Mouse (Mus musculus): Measurements from ENCODE around the gene Atf6b. TPM values are rescaled to one million over a fixed set of nuclear protein-coding genes. Genes with fewer than 3 reads are reported as not detected.
A peak's percentile ranks its signal among the peaks of the same experiment; 100 is the strongest.

The Atf6b gene
- total and polyA plus RNA-seq, 3 experiments, result 18.9 to 59.6 (median 34.3) TPM

GRCm38 (mm10) chr17:34601796-34602195 lies 45.1 kb upstream of the Atf6b start:
- TF ChIP-seq POLR2AphosphoS2 (IDR thresholded peaks at IDR 0.05; ENCODE audit: low read depth, low read length) (no peak), SMC3 (IDR thresholded peaks at IDR 0.05; ENCODE audit: low read depth, low read length) (no peak), USF1 (IDR thresholded peaks at IDR 0.05; ENCODE audit: low read depth, low read length) (no peak), E2F4 (IDR thresholded peaks at IDR 0.05; ENCODE audit: insufficient replicate concordance, low read depth, low read length) (no peak), RCOR1 (conservative IDR thresholded peaks at IDR 0.05; ENCODE audit: low read depth, low read length) (no peak), CHD1 (IDR thresholded peaks at IDR 0.05; ENCODE audit: low read depth, low read length) (no peak), ZKSCAN1 (IDR thresholded peaks at IDR 0.05; ENCODE audit: borderline replicate concordance, low read depth, low read length) (no peak), CTCF (conservative IDR thresholded peaks at IDR 0.05 in 1 of 2, IDR thresholded peaks at IDR 0.05 in 1 of 2; ENCODE audit: low read depth in 2 of 2, low read length in 2 of 2) (no peak), JUN (IDR thresholded peaks at IDR 0.05; ENCODE audit: insufficient read depth, low read depth, low read length) (no peak), MAX (IDR thresholded peaks at IDR 0.05; ENCODE audit: low read length) (no peak), ZNF384 (IDR thresholded peaks at IDR 0.05; ENCODE audit: low read depth, low read length) (no peak), JUND (conservative IDR thresholded peaks at IDR 0.05; ENCODE audit: low read depth, low read length) (no peak), GABPA (IDR thresholded peaks at IDR 0.05; ENCODE audit: insufficient replicate concordance, low read depth, low read length) (no peak), UBTF (IDR thresholded peaks at IDR 0.05; ENCODE audit: low read depth, low read length) (no peak), MAFK (IDR thresholded peaks at IDR 0.05; ENCODE audit: insufficient replicate concordance, low read length) (no peak), BHLHE40 (IDR thresholded peaks at IDR 0.05; ENCODE audit: low read depth, low read length) (no peak), USF2 (conservative IDR thresholded peaks at IDR 0.05; ENCODE audit: low read depth, low read length) (no peak)
- in situ Hi-C loops (cut with MboI; ENCODE audit: low pct_ligation_motif_present, low pct_unique_long_range_greater_than_20kb, low sequenced_read_pairs), result no loop called here
- peaks cover 15 to 33% of the 10 kb centered on the region in 2 experiments for H3K36me3 ChIP-seq (replicated peaks in 1 of 2; ENCODE audit: control insufficient read depth in 1 of 2, insufficient read depth in 1 of 2, low read length in 1 of 2)
- H3K4me3 ChIP-seq (replicated peaks in 1 of 3; ENCODE audit: low read depth in 2 of 3, low read length in 2 of 3, poor library complexity in 1 of 3), result no peak overlapping the region
- no peaks in the 10 kb centered on the region for H3K9me3 ChIP-seq (replicated peaks; ENCODE audit: low read length)
- H3K4me2 ChIP-seq (ENCODE audit: insufficient read depth, low read depth, poor library complexity, severe bottlenecking), result no peak overlapping the region
- DNase-seq (ENCODE audit: extremely low read depth), result no peak
- peaks cover 5 to 23% of the 10 kb centered on the region in 2 experiments for H3K4me1 ChIP-seq (ENCODE audit: control insufficient read depth in 1 of 2, insufficient read depth in 2 of 2)
- no peak overlapping the region for H3K9ac ChIP-seq (ENCODE audit: insufficient read depth, low read depth)
- dilution Hi-C loops (cut with MboI; ENCODE audit: extremely low pct_ligation_motif_present, extremely low pct_unique_long_range_greater_than_20kb, low sequenced_read_pairs), result no loop called here
- no peak overlapping the region for H3K27ac ChIP-seq (ENCODE audit: insufficient read depth, low read depth)
- H3K27me3 ChIP-seq (replicated peaks), result no peaks in the 10 kb centered on the region
- peaks cover 10% of the 10 kb centered on the region for H3K79me2 ChIP-seq (replicated peaks; ENCODE audit: control insufficient read depth, extremely low read depth, insufficient read depth, poor library complexity, severe bottlenecking)

DNA sequence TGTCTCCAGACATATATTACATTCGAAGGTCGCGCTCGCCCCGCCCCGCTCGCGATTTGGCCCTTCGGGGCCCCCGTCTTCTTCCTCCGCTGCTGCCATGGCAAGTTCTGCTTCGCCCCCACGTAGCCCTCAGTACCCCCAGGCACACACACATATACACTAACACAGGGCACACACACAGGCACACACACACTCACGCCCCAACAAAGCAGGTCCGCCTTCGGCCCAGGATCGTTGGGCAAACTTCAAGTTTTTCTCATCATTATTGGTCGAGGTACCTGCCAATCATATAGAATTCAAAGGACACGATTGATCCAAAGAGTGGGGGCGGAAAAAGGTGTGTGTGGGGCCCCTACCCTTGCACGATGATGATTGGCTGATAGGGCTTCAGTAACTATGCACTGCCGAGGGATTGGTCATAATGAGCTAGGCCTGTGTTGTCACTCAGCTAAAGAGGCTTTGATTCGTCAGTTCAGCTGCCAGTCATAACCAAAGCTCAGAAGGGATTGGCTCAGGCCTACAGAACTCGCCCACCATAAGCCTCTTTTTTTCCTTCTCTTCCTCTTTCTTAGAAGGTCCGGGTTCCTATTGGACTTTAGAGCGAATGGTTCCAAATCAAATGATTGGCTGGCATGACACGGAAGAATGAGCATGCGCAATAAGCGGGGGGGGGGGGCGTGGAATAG lies 43.4 kb upstream of the Atf6b start, which contains the start of gene Rnf5:
TSS of gene Rnf5 (minus strand) at position 316 of the 686 bp plus-strand sequence.
- Histone ChIP-seq H3K4me1 (ENCODE audit: control insufficient read depth in 1 of 2, insufficient read depth in 2 of 2) (peaks cover 9 to 34% of the 10 kb centered on the region in 2 experiments), H3K9me3 (replicated peaks; ENCODE audit: low read length) (no peaks in the 10 kb centered on the region), H3K4me3 (replicated peaks in 1 of 3; ENCODE audit: low read depth in 2 of 3, low read length in 2 of 3, poor library complexity in 1 of 3) (peak within 1 kb of the TSS; percentile 75 to 97 (median 82)), H3K9ac (ENCODE audit: insufficient read depth, low read depth) (peak within 1 kb of the TSS; percentile 91), H3K27me3 (replicated peaks) (no peaks in the 10 kb centered on the region), H3K36me3 (replicated peaks in 1 of 2; ENCODE audit: control insufficient read depth in 1 of 2, insufficient read depth in 1 of 2, low read length in 1 of 2) (peaks cover 15 to 45% of the 10 kb centered on the region in 2 experiments), H3K4me2 (ENCODE audit: insufficient read depth, low read depth, poor library complexity, severe bottlenecking) (peak within 1 kb of the TSS; percentile 86), H3K27ac (ENCODE audit: insufficient read depth, low read depth) (peak within 1 kb of the TSS; percentile 49), H3K79me2 (replicated peaks; ENCODE audit: control insufficient read depth, extremely low read depth, insufficient read depth, poor library complexity, severe bottlenecking) (peaks cover 12% of the 10 kb centered on the region)
- in situ Hi-C loops (cut with MboI; ENCODE audit: low pct_ligation_motif_present, low pct_unique_long_range_greater_than_20kb, low sequenced_read_pairs), result no loop called here
- DNase-seq (ENCODE audit: extremely low read depth), result peak; percentile 100
- dilution Hi-C loops (cut with MboI; ENCODE audit: extremely low pct_ligation_motif_present, extremely low pct_unique_long_range_greater_than_20kb, low sequenced_read_pairs), result no loop called here
- peak; percentile 63 for TF ChIP-seq POLR2A (IDR thresholded peaks at IDR 0.05; ENCODE audit: low read depth, low read length)
- TF ChIP-seq HCFC1 (IDR thresholded peaks at IDR 0.05; ENCODE audit: low read depth, low read length), result peak; percentile 79
- peak; percentile 99 for TF ChIP-seq CHD2 (IDR thresholded peaks at IDR 0.05; ENCODE audit: low read length)
- TF ChIP-seq MXI1 (IDR thresholded peaks at IDR 0.05; ENCODE audit: low read depth, low read length), result peak; percentile 80
- peak; percentile 90 for TF ChIP-seq SIN3A (IDR thresholded peaks at IDR 0.05; ENCODE audit: low read length)
- peak; percentile 18; the same call in 1 of the 2 replicates for TF ChIP-seq IRF4 (IDR thresholded peaks at IDR 0.05; ENCODE audit: low read depth, low read length)
- TF ChIP-seq TBP (conservative IDR thresholded peaks at IDR 0.05; ENCODE audit: low read depth, low read length), result peak; percentile 46
- TF ChIP-seq ZKSCAN1 (IDR thresholded peaks at IDR 0.05; ENCODE audit: borderline replicate concordance, low read depth, low read length), result no peak
- TF ChIP-seq TCF12 (IDR thresholded peaks at IDR 0.05; ENCODE audit: low read depth, low read length), result peak; percentile 48
- no peak for TF ChIP-seq MAFK (IDR thresholded peaks at IDR 0.05; ENCODE audit: insufficient replicate concordance, low read length)
- peak; percentile 83 for TF ChIP-seq MAZ (IDR thresholded peaks at IDR 0.05; ENCODE audit: low read depth, low read length)
- TF ChIP-seq PAX5 (IDR thresholded peaks at IDR 0.05; ENCODE audit: low read length), result no peak
- no peak for TF ChIP-seq SMC3 (IDR thresholded peaks at IDR 0.05; ENCODE audit: low read depth, low read length)
- TF ChIP-seq KAT2A (IDR thresholded peaks at IDR 0.05; ENCODE audit: insufficient replicate concordance, low read length), result peak; percentile 79; the same call in 1 of the 2 replicates
- TF ChIP-seq E2F4 (IDR thresholded peaks at IDR 0.05; ENCODE audit: insufficient replicate concordance, low read depth, low read length), result no peak
- no peak for TF ChIP-seq USF2 (conservative IDR thresholded peaks at IDR 0.05; ENCODE audit: low read depth, low read length)
- 0 out of 2 replicates have a peak, but pooled peaks have one; percentile 27 for TF ChIP-seq MAX (IDR thresholded peaks at IDR 0.05; ENCODE audit: low read length)
- peak; percentile 62 for TF ChIP-seq BHLHE40 (IDR thresholded peaks at IDR 0.05; ENCODE audit: low read depth, low read length)
- no peak for TF ChIP-seq RCOR1 (conservative IDR thresholded peaks at IDR 0.05; ENCODE audit: low read depth, low read length)
- TF ChIP-seq MYC (IDR thresholded peaks at IDR 0.05; ENCODE audit: low read depth, low read length), result no peak
- TF ChIP-seq MEF2A (IDR thresholded peaks at IDR 0.05; ENCODE audit: borderline replicate concordance, low read depth, low read length), result no peak; the same call in 1 of the 2 replicates

All from CH12.LX (cell line).